Mouse (Mus musculus): Measurements from ENCODE around the gene Car5a. TPM values are rescaled to one million over a fixed set of nuclear protein-coding genes. Genes with fewer than 3 reads are reported as not detected.

Car5a gene
- total and polyA plus RNA-seq, 2 experiments, result 92.0 to 203 TPM

GRCm38 (mm10) chr8:121889317-121889716, 55.4 kb downstream of the Car5a start:
- H3K27me3 ChIP-seq (ENCODE audit: control insufficient read depth, insufficient read depth, low read length), result no peaks in the 10 kb centered on the region
- H3K79me2 ChIP-seq (ENCODE audit: control insufficient read depth, insufficient read depth, low read length), result no peaks in the 10 kb centered on the region
- H3K4me3 ChIP-seq (ENCODE audit: insufficient read depth, low read depth, low read length), result no peak overlapping the region
- 90% methylated on average over 1 of the region's 1 CpGs for WGBS
- no peaks in the 10 kb centered on the region; the same call in 1 of the 2 replicates for H3K36me3 ChIP-seq (ENCODE audit: control insufficient read depth, insufficient read depth, low read length)
- H3K9ac ChIP-seq (ENCODE audit: low read depth, low read length), result no peak overlapping the region
- TF ChIP-seq CTCF (IDR thresholded peaks at IDR 0.05; ENCODE audit: low read depth, low read length) (no peak), POLR2A (IDR thresholded peaks at IDR 0.05; ENCODE audit: extremely low read depth, insufficient read depth, low read length) (no peak)
- no peak for DNase-seq (ENCODE audit: extremely low read depth, low read depth, low spot score)
- H3K4me1 ChIP-seq (ENCODE audit: control insufficient read depth, insufficient read depth, low read length), result no peaks in the 10 kb centered on the region
- H3K27ac ChIP-seq (replicated peaks; ENCODE audit: insufficient read depth, low read depth, low read length), result no peak overlapping the region

GRCm38 (mm10) chr8:121887547-121887946, 57.2 kb downstream of the Car5a start:
- TF ChIP-seq POLR2A (IDR thresholded peaks at IDR 0.05; ENCODE audit: extremely low read depth, insufficient read depth, low read length), result no peak
- TF ChIP-seq CTCF (IDR thresholded peaks at IDR 0.05; ENCODE audit: low read depth, low read length), result no peak
- H3K9ac ChIP-seq (ENCODE audit: low read depth, low read length), result no peak overlapping the region
- H3K27ac ChIP-seq (replicated peaks; ENCODE audit: insufficient read depth, low read depth, low read length), result no peak overlapping the region
- 100% methylated on average over 1 of the region's 1 CpGs for WGBS
- no peaks in the 10 kb centered on the region for H3K79me2 ChIP-seq (ENCODE audit: control insufficient read depth, insufficient read depth, low read length)
- DNase-seq (ENCODE audit: extremely low read depth, low read depth, low spot score), result no peak
- H3K27me3 ChIP-seq (ENCODE audit: control insufficient read depth, insufficient read depth, low read length), result no peaks in the 10 kb centered on the region
- H3K36me3 ChIP-seq (ENCODE audit: control insufficient read depth, insufficient read depth, low read length), result no peaks in the 10 kb centered on the region; the same call in 1 of the 2 replicates
- H3K4me1 ChIP-seq (ENCODE audit: control insufficient read depth, insufficient read depth, low read length), result no peaks in the 10 kb centered on the region
- no peak overlapping the region for H3K4me3 ChIP-seq (ENCODE audit: insufficient read depth, low read depth, low read length)

- WGBS, result 83% methylated on average over 6 of the region's 6 CpGs
- Histone ChIP-seq H3K27ac (replicated peaks; ENCODE audit: insufficient read depth, low read depth, low read length) (no peak overlapping the region), H3K9ac (ENCODE audit: low read depth, low read length) (no peak overlapping the region), H3K27me3 (ENCODE audit: control insufficient read depth, insufficient read depth, low read length) (no peaks in the 10 kb centered on the region), H3K4me1 (ENCODE audit: control insufficient read depth, insufficient read depth, low read length) (no peaks in the 10 kb centered on the region), H3K4me3 (ENCODE audit: insufficient read depth, low read depth, low read length) (no peak overlapping the region), H3K36me3 (ENCODE audit: control insufficient read depth, insufficient read depth, low read length) (no peaks in the 10 kb centered on the region; the same call in 1 of the 2 replicates), H3K79me2 (ENCODE audit: control insufficient read depth, insufficient read depth, low read length) (no peaks in the 10 kb centered on the region)
- DNase-seq (ENCODE audit: extremely low read depth, low read depth, low spot score), result no peak
- no peak for TF ChIP-seq POLR2A (IDR thresholded peaks at IDR 0.05; ENCODE audit: extremely low read depth, insufficient read depth, low read length)
- TF ChIP-seq CTCF (IDR thresholded peaks at IDR 0.05; ENCODE audit: low read depth, low read length), result no peak
Observed at GRCm38 (mm10) chr8:121885433-121885832, 59.3 kb downstream of the Car5a start.

GRCm38 (mm10) chr8:121885001-121885400, 59.7 kb downstream of the Car5a start:
- H3K9ac ChIP-seq (ENCODE audit: low read depth, low read length), result no peak overlapping the region
- no peaks in the 10 kb centered on the region for H3K4me1 ChIP-seq (ENCODE audit: control insufficient read depth, insufficient read depth, low read length)
- no peak for TF ChIP-seq POLR2A (IDR thresholded peaks at IDR 0.05; ENCODE audit: extremely low read depth, insufficient read depth, low read length)
- no peak for TF ChIP-seq CTCF (IDR thresholded peaks at IDR 0.05; ENCODE audit: low read depth, low read length)
- DNase-seq (ENCODE audit: extremely low read depth, low read depth, low spot score), result no peak
- no peak overlapping the region for H3K4me3 ChIP-seq (ENCODE audit: insufficient read depth, low read depth, low read length)
- no peaks in the 10 kb centered on the region for H3K79me2 ChIP-seq (ENCODE audit: control insufficient read depth, insufficient read depth, low read length)
- H3K36me3 ChIP-seq (ENCODE audit: control insufficient read depth, insufficient read depth, low read length), result no peaks in the 10 kb centered on the region; the same call in 1 of the 2 replicates
- no peak overlapping the region for H3K27ac ChIP-seq (replicated peaks; ENCODE audit: insufficient read depth, low read depth, low read length)
- whole genome bisulfite sequencing, result 95% methylated on average over 9 of the region's 9 CpGs
- H3K27me3 ChIP-seq (ENCODE audit: control insufficient read depth, insufficient read depth, low read length), result no peaks in the 10 kb centered on the region

GRCm38 (mm10) chr8:121884181-121884580, 60.5 kb downstream of the Car5a start:
- Histone ChIP-seq H3K4me3 (ENCODE audit: insufficient read depth, low read depth, low read length) (no peak overlapping the region), H3K9ac (ENCODE audit: low read depth, low read length) (no peak overlapping the region), H3K36me3 (ENCODE audit: control insufficient read depth, insufficient read depth, low read length) (no peaks in the 10 kb centered on the region; the same call in 1 of the 2 replicates), H3K79me2 (ENCODE audit: control insufficient read depth, insufficient read depth, low read length) (no peaks in the 10 kb centered on the region), H3K4me1 (ENCODE audit: control insufficient read depth, insufficient read depth, low read length) (no peaks in the 10 kb centered on the region), H3K27ac (replicated peaks; ENCODE audit: insufficient read depth, low read depth, low read length) (no peak overlapping the region), H3K27me3 (ENCODE audit: control insufficient read depth, insufficient read depth, low read length) (no peaks in the 10 kb centered on the region)
- no peak for DNase-seq (ENCODE audit: extremely low read depth, low read depth, low spot score)
- WGBS, result 92% methylated on average over 3 of the region's 3 CpGs
- no peak for TF ChIP-seq POLR2A (IDR thresholded peaks at IDR 0.05; ENCODE audit: extremely low read depth, insufficient read depth, low read length)
- no peak for TF ChIP-seq CTCF (IDR thresholded peaks at IDR 0.05; ENCODE audit: low read depth, low read length)

- TF ChIP-seq POLR2A (IDR thresholded peaks at IDR 0.05; ENCODE audit: extremely low read depth, insufficient read depth, low read length), result no peak
- no peak for TF ChIP-seq CTCF (IDR thresholded peaks at IDR 0.05; ENCODE audit: low read depth, low read length)
- 94% methylated on average over 5 of the region's 5 CpGs for WGBS
- no peaks in the 10 kb centered on the region; the same call in 1 of the 2 replicates for H3K36me3 ChIP-seq (ENCODE audit: control insufficient read depth, insufficient read depth, low read length)
Observed at GRCm38 (mm10) chr8:121881921-121882320, 62.8 kb downstream of the Car5a start.

More at GRCm38 (mm10) chr8:121881921-121882320, 62.8 kb downstream of the Car5a start:
- H3K9ac ChIP-seq (ENCODE audit: low read depth, low read length), result no peak overlapping the region
- no peak for DNase-seq (ENCODE audit: extremely low read depth, low read depth, low spot score)
- H3K27me3 ChIP-seq (ENCODE audit: control insufficient read depth, insufficient read depth, low read length), result no peaks in the 10 kb centered on the region
- H3K4me1 ChIP-seq (ENCODE audit: control insufficient read depth, insufficient read depth, low read length), result no peaks in the 10 kb centered on the region
- no peak overlapping the region for H3K27ac ChIP-seq (replicated peaks; ENCODE audit: insufficient read depth, low read depth, low read length)
- no peak overlapping the region for H3K4me3 ChIP-seq (ENCODE audit: insufficient read depth, low read depth, low read length)
- no peaks in the 10 kb centered on the region for H3K79me2 ChIP-seq (ENCODE audit: control insufficient read depth, insufficient read depth, low read length)

Data from liver, adult 2 months (tissue).